Mouse (Mus musculus) layer of hippocampus, adult 9-11 months (tissue): Measurements from ENCODE around the gene Chst14.

Experiments
- DNase-seq: peaks from one replicate; pipeline ENCODE4 v3.0.0; 2022

Gene Chst14

GRCm38 (mm10) chr2:118906118-118906492 is 20.2 kb upstream of the Chst14 start:
- DNase-seq: no peak

GRCm38 (mm10) chr2:118907781-118908180 is 18.5 kb upstream of the Chst14 start:
- no peak for DNase-seq

- no peak for DNase-seq
Measured at GRCm38 (mm10) chr2:118909151-118909550, 17.1 kb upstream of the Chst14 start.

GRCm38 (mm10) chr2:118910605-118911278 is 15.6 kb upstream of the Chst14 start:
- DNase-seq: no peak

- no peak for DNase-seq
Measured at GRCm38 (mm10) chr2:118912706-118913105, 13.6 kb upstream of the Chst14 start.

- no peak for DNase-seq
Measured at GRCm38 (mm10) chr2:118913551-118914276, 12.6 kb upstream of the Chst14 start.

GRCm38 (mm10) chr2:118914685-118915084 is 11.6 kb upstream of the Chst14 start:
- DNase-seq: no peak

GRCm38 (mm10) chr2:118916436-118916835 is 9.9 kb upstream of the Chst14 start:
- no peak for DNase-seq

GRCm38 (mm10) chr2:118918543-118918942 is 7.8 kb upstream of the Chst14 start:
- no peak for DNase-seq

GRCm38 (mm10) chr2:118920428-118920827 is 5.9 kb upstream of the Chst14 start:
- DNase-seq: no peak

GRCm38 (mm10) chr2:118925952-118926351 is 344 bp upstream of the Chst14 start:
- no peak for DNase-seq

- DNase-seq: no peak
Measured at GRCm38 (mm10) chr2:118926998-118927739, 873 bp downstream of the Chst14 start.

GRCm38 (mm10) chr2:118941341-118941740 is 15.0 kb downstream of the Chst14 start:
- DNase-seq: no peak

- no peak for DNase-seq
Measured at GRCm38 (mm10) chr2:118943232-118943631, 16.9 kb downstream of the Chst14 start.

- no peak for DNase-seq
Measured at GRCm38 (mm10) chr2:118948818-118949217, 22.5 kb downstream of the Chst14 start.

- DNase-seq: no peak
Measured at GRCm38 (mm10) chr2:118949699-118950098, 23.4 kb downstream of the Chst14 start.

- DNase-seq: no peak
Measured at GRCm38 (mm10) chr2:118956497-118956896, 30.2 kb downstream of the Chst14 start.

- DNase-seq: peak; percentile 10
Measured at GRCm38 (mm10) chr2:118959644-118960043, 33.3 kb downstream of the Chst14 start.

- DNase-seq: no peak
Measured at GRCm38 (mm10) chr2:118960413-118960812, 34.1 kb downstream of the Chst14 start.

- DNase-seq: peak; percentile 23
Measured at GRCm38 (mm10) chr2:118961546-118961945, 35.2 kb downstream of the Chst14 start.

GRCm38 (mm10) chr2:118963007-118963675 is 36.8 kb downstream of the Chst14 start:
- DNase-seq: no peak

GRCm38 (mm10) chr2:118963676-118964012 is 37.3 kb downstream of the Chst14 start:
- DNase-seq: no peak

GRCm38 (mm10) chr2:118969585-118970147 is 43.4 kb downstream of the Chst14 start:
- no peak for DNase-seq
